Mouse (Mus musculus) Muller cell, postnatal 12 days (primary cell): ENCODE results near the gene Faah.

Experiments used
- DNase-seq: peaks from one replicate; pipeline ENCODE4 v3.0.0-alpha.2; 2015; ENCODE audit errors: inconsistent ontology term

Gene Faah

DNA sequence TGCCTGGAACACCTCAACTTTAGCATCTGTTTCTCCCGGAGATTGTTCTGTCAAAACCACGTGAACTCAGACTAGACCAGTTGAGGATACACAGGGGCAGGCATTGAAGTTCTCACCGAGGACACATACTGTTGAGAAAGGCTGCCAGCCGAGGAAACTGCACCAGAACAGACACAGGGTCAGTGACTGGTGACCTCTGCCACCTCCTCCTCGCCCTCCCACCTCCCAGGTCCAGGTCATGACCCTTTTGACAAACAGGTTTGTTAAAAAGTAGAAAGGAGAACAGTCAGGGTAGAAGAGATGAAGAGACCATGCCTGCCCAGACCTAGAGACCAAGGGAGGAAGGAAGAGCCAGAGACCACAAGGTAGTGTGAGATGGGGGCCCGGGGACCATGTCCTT lies 17.1 kb downstream of the Faah start:
- no peak for DNase-seq

DNA sequence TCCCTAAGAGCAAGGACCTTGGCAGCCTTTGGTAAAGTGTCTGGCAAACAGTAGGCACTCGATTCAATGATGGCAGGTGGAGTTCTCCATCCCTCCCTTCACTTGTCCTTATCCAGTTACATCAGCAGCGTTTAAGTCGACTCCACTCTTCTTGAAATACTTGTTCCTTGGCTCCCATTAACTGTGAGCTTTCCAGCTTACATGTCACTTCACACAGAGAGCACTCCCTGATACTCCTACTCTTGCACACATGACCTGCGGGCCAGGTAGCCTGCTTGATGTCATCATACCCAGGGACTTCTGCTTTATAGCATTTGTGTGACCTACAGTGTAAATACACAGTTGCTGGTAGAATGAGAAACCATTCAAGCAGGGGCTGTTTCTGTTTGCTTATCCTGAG lies 21.0 kb downstream of the Faah start:
- no peak for DNase-seq

DNA sequence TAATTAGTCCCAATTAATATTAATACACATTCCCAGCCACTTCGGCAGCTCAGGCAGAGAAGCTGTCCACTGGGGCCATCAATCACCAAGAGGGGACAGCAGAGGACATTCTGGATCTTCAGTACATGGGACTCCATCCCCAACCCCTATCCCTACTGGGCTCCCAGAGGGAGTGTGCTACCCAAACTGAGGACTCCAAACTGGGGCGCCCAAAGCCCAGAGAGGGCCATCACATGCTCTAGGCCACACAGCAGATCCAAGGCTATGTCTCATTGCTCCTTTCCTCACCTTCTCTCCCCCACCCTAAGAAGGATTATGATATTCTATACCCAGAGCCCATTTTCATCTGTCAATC lies 22.4 kb downstream of the Faah start:
- DNase-seq = no peak

DNA sequence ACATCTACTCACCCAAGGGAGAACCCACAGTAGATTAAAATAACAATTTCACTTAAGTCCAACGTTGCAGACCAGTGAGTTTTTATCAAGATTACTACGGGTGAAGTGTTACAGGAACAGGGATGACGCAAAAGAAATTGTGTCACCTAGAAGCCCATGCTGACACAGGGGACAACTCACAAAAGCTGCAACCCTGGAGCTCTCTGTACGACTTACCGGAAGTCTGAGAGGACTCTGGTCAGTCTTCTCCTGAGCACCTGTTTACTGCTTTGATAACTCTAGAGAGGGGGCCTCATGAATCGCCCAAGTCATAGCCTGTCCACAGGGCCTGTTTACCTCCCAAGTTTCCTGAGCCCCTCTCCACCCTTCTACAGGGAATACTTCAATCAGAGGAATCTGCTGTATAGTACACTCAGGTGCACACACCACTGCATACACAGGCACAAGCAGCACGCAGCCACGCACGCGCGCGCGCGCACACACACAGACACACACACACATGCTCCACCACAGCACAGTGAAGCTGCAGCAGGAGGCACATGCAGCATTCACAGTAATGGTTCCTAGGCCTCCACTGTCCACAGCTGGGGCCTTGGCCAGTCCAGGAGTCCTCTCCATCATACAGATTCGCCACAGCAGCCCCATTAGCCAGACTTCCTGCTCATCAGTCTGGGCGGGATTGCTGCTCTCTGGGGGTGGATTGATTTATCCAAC lies 22.9 kb downstream of the Faah start:
- DNase-seq = no peak

DNA sequence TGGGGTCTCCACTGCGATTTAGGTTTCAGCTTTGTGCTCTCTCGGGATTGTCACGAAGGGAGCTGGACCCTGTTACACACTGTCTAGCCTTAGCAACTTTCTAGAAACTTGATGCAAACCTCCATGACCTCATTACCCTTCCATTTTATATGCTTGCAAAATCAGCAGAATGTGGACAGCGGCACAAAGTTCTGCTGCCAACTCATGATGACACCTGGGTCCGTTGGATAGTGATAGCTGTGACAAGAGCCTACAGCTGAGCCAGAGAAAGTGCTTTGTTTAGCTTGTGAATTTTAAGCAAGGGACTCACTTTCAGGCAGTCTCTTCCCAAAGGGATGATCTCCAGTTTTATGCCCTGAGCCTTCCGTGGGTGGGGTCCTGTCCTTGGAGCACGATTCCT lies 28.3 kb downstream of the Faah start:
- no peak for DNase-seq

DNA sequence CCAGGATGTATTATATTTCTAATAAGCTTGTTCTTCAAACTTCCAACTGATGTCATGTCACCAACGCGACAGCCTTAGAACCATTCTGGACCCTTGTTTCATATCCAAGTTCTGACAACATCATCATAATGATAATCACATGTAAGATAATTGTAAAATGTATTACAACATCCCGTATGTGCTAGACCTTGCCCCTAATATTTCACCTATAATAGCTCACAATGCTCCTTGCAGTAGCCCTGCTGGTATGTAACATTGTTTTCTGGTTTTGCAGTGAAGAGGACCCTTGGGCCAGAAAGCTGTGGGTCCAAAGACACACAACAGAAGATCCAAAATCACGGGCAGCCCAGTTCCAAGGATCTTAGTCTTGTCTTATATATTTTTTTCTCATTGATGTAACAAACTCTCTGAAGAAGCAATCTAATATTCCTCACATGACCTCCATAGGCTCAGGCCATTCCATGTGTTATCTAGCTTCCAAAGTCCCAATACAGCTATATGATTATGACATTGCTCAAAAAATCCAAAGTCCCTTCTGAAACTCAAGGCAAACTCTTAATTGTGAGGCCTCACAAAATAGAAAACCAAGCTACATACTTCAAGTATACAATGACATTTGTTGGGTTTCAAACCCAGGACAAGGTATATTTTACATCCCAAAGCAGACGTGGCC lies 29.7 kb downstream of the Faah start:
- DNase-seq = no peak

DNA sequence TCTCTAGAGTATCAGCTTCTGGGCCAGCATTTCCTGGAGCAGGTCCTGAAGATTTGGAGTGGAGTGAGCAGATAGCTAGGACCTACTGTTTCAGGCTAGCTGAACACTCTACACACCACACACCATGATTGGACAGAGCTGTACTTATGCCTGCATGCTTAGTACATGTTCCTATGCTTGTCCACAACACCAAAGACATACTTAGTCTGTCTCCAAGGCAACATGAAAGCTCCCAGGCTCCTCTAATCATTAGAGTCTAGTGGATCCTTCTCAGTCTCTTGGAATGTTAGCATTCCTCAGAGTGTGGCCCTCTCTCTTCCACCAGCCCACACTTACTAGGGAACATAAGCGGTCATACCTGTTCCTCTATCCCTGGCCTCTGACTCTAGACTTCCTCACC lies 30.3 kb downstream of the Faah start:
- no peak for DNase-seq

DNA sequence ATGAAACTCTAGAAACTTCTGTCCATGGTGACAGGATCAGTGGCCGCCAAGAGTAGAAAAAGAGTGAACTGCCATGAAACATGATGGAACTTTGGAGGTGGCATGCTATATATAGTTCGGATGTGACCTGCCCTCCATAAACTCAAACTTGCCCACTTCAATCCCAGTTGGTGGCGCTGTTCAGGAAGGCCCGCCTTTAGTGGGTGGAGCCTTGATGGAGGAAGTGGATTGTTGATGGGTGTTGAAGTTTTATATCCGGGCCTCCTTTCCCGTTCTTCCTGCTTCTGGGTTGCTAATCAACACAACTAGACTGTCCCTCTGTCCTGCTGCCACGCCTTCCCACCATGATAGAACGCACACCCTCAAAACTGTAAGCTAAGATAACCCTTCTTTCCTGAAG lies 32.8 kb downstream of the Faah start:
- DNase-seq = no peak

DNA sequence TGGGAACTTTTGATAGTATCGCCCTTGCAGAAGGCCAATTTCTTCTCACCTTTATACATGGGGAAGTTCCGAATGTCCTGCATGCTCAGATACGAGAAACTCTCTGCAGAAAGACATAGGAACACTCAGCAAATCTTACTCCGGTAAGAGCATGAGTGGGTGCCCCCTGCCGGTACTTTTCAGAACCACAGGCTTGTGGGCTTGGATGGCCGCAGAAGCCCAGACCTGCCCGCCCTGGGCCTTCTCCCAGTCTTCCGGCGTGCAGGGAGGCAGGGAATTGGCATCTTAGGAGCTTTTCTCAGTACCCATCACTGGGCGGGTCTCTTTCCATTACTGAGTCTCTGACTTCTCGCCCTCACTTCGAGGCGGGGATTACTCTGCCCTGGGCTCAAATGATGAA lies 33.6 kb downstream of the Faah start:
- DNase-seq = peak; percentile 75

DNA sequence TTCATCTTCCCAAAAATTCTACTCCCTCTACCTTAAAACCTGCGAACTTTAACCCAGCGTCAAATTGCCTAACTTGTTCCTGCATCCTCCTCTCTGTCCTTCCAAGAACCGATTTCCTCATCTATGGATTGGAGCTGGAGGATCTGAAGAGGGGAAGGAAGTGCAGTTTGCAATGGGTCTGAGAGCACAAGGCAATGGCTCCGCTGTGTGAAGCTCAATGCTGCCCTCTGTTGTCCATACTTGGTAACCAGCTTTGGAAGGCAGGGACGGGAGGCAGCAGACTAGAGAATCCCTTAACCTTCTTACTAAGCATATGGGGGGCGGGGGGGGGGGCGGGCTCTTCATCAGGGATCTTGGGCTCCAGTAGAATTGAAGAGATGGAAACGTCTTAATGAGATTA lies 37.0 kb downstream of the Faah start:
- peak; percentile 53 for DNase-seq

DNA sequence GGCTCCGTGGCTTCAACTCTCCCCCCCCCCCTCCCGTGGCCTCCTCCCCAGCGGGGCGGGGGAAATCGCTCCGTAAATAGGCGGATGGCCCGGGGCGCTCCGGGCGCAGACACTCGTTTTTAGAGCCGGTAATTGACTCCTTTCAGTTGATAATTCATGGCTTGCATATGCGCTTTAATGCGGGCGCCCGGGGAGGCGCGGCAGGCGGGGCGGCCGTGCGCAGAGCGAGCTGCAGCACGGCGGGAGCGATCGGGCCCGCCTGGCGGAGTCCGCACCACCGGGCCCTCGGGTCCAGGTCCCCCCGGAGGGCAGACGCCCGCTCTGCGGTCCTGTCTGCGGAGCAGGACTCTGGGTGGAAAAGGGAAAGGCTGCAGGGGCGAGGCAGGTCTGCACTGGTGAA lies 38.3 kb downstream of the Faah start:
- DNase-seq = peak; percentile 26

DNA sequence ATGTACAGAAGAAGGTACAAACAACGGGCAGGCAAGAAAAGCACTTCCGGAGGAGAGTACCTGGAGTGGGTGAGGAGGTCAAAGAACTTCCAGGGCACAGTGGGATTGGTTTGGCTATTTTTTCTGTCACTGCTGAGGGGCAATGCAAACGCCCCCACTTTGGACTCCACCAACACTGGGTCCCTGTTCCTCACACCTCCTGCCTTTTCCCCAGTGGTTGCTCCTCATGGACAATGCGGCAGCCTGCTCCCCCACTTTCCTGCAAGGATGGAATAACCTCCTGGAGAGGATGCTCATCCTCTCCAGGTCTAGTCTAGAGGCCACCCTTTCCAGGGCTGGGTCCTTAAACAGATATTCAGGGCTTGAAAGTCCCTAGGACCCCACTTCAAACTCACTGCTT lies 38.8 kb downstream of the Faah start:
- DNase-seq = no peak

DNA sequence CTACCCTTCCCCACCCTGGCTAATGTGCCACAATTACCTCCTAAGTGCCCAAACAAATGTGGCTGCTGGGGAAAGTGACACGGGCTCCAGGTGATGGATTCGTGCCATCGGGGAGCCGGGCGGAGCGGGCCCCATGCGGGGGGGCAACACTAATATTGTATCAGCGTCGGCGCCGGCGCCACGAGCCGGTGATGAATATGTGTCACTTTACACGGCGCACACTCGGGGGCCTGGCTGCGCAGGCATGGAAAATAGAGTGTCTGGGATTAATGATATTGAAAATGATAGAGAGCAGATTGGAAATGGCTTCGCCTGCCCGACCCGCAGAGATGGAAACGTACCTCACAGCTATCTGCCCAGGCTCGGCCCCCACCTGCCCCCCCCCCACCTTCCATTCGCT lies 45.2 kb downstream of the Faah start:
- no peak for DNase-seq

DNA sequence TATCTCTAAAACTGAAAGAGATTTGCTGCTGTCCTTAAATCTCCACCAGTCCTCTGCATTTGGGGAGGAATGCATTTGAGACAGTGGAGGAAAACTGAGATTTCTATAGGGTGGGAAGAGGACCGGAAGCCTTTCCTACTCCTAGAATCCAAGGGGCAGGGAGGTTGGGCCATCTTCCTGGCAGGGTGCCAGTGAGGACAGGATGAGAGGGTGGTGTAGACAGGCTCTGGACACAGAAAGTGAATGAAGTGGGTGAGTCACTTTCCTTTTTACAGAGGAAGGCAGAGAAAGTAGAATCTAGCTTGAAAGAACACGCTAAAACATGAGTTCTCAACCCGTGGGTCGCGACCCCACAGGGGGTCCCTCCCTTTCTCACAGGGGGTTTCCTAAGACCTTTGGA lies 53.3 kb downstream of the Faah start:
- no peak for DNase-seq

DNA sequence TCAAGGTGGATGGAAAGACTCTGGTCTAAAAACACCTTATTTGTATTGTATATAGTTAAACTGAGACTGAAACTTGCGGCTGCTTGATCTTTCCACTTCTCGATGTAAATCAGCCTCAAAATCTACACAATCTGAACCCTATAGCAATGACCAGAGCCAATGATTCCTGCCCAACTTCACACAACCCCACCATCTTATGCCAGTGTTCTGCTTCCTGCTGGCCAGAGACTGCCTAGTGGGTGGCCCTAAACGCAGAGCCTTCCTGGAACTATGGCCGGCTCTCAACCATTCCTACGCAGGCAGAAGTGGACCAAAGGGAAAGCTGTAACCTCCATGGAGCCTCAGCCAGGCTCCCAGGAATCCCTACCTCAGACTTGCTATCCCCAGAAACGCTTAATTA lies 54.0 kb downstream of the Faah start:
- DNase-seq = no peak

DNA sequence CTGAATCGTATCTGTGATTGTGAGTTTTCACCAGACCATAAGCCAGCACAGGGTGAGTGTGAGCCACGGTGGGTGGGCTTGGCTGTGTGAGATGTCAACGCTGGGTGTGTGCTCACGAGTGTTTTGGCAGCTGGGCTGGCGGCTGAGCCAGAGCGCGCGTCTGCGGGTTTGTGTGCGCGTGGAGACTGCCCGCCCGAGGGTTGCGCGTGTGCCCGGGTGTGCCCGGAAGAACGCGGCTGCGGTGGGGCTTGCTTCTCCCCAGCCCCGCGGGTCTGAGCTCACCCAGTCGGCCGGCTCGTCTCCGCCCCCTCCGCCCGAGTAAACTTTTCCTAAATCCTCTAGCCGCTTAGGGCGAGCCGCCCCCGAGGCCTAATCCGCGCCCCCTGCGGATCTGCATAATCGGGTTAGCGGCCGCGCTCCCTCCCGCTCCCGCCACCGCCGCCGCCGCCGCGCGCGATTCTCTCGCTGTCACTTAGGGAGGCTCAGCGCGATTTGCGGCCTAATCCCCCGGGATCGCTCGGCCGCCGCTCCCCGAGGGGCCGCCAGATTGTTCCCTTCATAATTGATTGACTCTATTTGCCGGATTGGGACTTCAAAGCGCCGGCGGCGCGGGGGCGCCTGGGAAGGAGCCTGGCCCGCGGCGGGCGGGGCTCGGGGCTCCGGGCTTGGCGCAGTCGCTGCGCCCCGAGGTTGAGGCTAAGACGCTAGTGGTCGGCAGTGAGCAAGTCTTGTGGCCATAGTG lies 54.9 kb downstream of the Faah start:
- peak; percentile 64 for DNase-seq

DNA sequence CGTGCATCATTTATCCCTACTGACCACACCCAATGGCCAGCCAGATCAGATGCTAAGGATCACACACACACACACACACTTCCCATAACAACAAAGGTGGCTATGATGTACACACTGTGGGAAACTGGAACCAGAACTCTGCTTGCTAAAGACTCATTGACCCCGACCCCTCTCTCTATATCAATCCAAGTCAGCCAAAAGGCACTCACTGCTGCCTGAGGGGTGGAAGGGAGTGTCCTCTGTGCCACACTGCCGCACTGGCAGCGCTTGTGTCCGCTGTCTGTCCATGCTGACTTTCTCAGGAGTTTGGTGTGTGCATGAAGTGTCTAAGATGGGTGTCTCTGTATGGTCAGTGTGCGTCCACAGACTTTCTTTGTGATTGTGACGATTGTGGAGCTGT lies 55.7 kb downstream of the Faah start:
- DNase-seq = no peak

DNA sequence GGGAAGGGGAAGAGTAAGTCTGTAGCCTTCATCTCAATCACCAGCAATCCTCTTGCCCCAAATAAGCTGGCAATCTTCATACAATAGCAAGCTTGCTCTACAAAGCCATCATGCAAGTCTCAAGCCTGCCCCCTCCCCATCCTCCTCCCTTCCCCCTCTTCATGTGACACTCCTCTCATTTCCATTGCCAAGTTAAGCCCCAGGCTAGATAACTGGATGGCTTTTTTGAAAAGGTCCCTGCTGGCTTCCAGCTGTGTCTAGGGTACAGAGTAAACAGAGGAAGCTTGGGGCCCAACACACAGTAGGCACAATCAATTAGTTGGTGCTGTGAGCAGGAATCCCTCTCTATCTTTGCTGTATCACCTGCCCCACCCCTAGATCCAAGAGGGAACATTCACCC lies 58.2 kb downstream of the Faah start:
- no peak for DNase-seq

DNA sequence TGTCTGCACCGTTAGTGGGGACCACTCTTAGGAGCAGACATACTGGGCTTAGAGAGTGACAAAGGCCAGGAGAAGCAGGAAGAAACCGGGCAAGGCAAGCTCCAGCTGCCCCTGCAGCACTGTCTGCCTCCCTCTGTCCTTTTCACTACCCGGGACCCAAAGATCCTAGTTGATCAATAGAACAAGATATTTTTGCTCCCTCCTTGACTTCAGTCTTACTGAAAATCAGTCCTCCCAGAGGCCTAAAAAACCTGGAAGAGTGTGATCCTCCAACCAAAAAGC lies 62.3 kb downstream of the Faah start:
- DNase-seq = no peak

DNA sequence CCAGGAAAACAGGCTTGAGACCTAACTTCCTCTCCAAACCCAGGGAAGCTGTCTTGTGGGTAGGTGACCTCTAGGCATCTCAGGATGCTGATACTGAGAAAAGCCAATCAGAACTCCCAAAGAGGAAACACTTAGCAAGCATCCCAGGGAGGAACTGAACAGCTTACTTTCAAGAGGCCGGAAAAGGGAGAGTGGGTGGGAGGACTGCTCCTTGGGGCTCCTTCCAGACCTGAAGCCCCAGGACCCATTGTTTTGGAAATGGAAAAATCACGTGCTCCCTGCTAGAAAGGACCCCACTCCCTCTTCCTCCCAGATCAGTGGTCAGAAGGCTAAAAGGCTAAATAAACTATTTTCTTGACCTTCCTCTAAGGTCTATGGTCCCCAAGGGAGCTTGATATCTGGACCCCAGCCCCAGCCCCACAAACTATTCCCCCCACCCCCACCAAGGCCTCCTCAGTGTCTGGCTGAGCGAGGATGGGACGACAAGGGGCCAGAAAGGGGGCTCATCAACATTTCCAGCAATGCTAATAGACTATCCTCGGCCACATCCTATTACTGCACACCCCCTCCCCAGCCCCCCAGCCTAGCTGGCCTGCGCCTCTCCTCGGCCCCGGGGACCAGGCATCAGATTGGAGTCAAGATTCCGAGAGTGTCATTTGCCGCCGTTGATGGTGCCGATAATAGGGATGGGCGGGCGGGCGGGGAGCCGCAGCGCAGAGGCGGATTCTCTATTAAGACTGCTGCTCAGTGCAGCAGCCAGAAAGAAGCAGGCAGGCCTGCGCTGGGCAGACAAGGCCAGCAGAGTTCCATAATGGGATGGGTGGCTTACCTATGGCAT lies 62.9 kb downstream of the Faah start:
- no peak for DNase-seq

DNA sequence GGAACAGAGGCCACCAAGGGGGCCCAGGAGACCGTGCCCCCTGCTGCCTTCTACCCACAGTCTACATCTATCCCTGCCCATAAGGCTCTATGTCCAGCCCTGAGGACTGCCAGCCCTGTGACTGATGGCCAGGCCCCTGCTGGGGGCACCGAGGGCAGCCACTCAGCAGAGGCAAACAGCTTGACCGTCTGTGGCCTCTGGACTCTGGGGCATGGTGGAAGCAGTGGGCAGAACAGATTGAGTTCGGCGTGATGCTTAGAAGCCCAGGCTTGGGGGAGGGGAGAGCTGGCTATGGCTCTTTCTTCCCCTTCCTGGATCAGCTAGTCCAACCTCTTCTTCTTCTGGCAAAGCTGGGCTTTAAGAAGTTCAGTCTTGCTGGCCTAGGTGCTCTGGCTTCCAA lies 64.2 kb downstream of the Faah start:
- DNase-seq = no peak

DNA sequence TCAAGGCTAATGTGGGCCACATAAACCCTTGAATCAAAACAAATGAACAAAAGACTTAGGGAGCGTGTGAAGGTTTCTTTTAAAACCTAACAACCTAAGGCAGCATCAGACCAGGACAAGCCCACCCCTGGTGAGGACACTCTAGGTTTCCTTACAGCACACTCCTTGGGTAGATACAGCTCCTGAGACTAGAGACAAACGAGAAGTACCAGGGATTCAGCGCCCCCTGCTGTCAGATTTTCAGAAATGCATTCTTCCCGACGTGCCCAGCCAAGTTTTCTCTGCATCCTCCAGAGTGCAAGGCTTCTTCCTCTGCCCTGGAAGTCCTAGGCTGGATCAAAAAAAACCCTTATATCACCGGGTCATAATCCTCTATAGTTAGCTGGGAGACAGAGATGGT lies 65.0 kb downstream of the Faah start:
- DNase-seq = no peak
